Mouse (Mus musculus) T-cell, adult 2 months (primary cell): Measurements from ENCODE around the gene Prdm16.

Experiments
- DNase-seq: peaks from one replicate; pipeline ENCODE4 v3.0.0; 2022; ENCODE audit warnings: low spot score

Prdm16 gene

DNA sequence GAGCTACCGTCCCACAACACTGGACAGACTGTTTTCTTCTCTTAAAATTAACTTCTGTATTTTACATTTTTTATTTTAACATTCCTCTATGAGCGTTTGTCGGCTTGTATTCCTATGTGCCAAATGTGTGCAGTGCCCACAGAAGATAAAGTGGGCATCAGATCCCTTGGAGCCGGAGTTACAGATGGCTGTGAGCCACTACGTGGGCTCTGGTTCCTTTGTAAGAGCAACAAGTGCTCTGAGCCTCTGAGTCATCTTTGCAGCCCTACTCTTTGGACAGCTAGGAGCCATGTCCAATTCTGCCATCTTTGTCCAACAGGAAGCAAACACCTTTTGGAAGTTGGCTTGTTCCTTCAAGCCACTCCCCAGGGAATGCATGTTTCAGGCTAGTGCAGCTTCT is 78.6 kb downstream of the Prdm16 start:
- DNase-seq, result no peak

DNA sequence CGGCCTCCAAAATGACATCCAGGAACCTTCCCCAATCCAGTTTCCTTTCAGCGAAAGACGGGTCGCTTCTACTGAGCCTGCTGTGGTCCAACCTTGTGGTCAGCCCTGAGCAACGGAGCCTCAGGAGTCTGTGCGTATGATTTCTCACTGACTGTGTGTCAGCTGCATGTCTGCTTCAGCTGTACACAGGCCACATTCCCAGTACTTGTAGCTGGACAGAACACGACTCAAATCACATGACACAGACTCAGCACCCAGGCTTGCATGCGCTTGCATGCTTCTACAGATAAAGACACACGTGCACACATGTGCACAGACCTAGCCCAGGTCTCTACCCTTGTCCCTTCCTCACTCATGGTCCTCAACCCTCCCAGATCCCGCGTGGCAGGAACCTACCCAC is 79.5 kb downstream of the Prdm16 start:
- no peak for DNase-seq

DNA sequence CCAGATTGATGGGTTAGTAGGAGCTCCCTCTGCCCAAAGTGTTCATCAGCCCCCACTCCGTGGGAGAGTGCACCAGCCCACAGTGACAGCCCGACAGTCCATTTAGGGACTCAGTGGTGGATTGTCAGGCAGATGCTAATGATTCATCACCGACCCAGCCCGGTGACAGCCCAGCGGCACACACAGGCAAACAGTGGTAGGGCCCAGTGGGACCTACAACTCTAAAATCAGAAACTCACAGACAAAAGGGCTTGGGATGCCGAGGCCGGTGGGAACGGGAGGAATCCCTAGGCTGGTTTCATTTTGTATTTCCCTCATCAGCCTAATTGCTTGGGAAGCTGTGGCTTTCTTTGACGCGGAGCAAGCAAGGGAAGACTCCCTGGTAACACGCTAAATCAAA is 80.3 kb downstream of the Prdm16 start:
- no peak for DNase-seq

DNA sequence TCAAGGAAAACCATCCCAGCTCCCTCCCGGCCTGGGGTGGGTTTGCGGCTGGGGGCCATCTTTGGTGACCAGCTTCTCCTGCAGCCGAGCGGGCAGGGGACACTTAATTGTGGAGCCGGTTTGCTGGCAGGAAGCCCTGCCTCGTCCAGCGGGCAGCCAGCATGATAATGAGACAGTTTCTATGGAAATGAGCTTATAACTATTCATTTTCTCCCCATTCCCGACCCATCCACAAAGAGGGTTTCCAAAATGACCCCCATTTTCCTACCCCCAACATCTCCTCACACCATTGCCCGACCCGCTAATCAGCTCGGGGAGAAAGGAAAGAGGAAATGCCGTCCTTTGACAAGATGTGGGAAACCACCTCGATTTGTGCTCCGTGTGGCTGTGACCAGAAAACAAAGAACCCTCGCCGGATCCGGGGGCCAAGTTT is 86.7 kb downstream of the Prdm16 start:
- DNase-seq, result no peak

DNA sequence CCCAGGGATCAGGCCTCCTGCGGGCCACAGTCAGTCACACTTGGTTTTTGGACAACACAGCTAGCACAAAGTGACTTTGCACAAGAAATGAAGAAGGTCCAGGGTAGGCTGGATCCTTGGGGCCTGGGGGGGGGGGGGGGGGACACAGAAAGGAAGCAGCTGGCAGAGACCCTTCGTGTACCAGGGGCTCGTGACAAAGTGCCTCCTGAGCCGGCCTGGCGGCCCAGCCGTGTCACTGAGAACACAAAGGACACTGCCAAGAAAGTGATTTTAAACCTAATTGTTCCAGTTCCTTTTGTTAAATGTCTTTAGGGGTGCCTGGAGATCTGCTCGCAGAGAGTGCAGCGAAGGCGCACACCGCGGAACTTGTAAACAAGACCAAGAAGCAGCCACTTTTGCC is 87.2 kb downstream of the Prdm16 start:
- DNase-seq, result no peak

DNA sequence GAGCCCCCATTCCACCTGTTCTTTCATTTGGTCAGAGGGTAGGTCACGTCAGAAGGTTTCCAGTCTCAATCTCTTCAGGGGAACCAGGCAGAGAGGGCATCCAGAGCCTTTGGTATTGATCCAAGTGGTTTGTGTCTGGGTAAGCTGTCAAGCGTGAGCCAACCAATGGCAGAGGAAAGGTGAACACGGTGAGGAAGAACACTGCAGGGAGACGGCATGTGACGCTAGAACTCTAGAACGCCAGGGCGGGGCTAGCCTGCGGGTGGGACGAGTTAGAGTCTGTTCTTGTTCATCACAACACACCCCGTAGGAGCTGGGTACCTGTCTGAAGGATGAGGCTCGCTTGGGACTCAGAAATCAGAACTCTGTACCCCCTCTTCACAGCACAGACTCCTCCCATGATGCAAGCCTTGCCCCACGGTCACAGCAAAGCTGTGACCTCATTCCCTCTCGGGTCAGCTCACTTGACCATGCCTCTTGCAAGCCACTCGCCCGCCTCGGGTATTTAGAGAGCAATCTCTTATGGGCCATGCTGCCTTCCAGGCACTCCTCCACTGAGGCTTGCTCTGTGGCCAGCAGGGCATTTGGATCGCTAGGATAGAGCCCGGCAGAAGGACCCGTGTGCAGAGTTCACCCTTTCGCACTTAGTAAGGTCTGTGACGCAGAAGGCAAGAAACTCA is 89.4 kb downstream of the Prdm16 start:
- DNase-seq, result no peak

DNA sequence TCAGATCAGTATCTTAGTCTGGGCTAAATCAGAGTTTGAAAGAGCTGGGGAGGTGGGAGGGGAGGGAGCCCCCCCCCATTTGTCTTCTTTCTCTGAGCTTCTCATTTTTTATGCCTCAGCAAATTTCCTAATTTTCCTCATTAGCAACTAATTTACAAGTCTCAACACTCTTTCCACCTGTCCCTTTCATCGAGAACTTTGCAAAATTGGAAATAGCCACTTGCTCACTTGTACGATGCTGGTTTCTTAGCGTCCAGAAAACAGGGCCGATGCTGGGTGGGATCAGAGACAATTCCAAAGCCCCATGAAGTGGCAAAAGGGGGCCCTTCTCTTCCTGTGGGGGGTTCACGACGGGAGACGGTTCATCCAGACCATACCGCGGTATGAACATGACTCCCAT is 91.4 kb downstream of the Prdm16 start:
- no peak for DNase-seq

DNA sequence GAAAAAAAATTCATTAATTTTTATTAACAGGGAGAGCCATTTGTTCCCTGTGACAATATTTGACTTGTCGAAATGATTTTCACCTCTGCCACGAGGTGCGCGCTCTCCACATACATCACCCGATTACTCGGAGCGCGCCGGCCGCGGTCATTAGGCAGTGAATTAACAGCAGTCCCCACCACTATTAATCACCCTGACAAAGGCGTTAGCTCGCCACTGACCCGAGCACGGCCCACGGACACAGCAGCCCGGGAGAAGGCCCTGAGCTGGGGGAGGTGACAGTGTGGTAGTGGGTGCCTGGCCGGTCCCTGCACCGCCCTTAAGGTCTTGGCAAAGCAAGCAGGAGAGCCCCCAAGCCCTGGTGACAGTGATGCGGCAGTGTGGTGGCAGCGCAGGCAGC is 92.8 kb downstream of the Prdm16 start:
- DNase-seq, result no peak

DNA sequence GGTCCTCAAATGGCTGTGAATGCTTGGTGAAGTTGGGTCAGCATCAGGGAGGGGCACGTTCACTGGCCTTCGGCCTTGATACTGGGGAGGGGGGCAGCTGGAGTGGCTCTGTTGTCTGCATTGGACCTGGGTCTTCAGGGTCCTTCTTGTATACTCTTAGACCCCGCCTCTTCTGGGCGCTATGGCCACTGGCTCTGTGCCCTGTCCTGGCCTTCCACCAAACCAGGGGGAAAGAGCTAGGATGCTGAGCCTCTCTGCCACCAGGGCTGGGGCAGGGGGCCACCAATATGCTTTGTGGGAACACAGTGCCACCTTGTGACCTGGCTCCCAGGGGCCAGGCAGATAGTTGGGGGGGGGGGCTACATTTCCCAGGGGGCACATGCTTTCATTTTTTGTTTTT is 93.5 kb downstream of the Prdm16 start:
- DNase-seq, result no peak

DNA sequence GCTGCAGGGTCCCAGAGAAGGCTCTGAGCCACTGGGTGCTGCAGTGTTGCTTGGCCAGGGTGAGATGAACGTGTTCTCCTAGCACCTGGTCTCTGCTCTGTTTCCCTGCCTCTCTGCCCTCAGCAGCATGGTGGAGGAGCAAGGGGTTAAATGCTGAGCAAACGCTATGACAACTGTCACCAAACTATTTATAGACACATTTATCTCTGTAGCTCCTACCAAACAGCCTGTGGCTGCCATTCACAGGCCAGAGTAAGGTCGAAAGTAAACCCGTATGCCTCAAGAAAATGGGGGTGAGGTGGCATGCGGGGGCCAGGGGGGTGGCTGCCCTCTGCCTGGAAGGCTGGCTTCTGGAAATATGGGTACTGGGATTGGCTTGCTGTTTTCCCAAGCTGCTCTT is 94.1 kb downstream of the Prdm16 start:
- no peak for DNase-seq

DNA sequence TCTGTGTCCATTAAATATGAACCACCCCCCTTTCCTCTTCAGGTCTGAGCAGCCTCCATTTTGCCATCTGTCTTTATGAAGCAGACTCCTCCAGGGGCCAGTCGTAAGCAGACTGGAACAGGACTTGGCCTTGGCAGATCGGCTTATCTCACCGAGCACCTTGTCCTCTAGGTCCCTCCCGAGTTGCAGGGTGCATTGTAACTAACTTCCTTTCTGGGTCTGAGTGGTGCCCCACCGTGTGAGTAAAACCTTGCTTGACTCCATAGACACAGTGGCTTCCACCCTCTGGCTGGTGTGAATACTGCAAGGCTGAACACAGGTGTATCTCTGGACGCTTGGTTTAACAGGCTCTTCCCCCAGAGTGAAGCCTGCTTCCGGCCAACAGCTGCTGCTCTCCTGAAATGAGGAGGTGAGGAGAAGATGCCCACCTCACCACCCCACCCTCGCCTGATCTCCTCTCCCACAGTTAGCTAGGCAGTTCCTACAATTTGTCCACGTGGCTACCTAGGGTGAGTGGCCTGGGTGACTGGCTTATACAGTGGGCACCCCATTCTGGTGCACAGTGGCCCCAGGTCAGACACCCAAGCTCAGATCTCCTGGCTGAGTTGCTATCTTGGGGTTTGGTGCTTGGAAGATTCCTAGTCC is 94.9 kb downstream of the Prdm16 start:
- no peak for DNase-seq

DNA sequence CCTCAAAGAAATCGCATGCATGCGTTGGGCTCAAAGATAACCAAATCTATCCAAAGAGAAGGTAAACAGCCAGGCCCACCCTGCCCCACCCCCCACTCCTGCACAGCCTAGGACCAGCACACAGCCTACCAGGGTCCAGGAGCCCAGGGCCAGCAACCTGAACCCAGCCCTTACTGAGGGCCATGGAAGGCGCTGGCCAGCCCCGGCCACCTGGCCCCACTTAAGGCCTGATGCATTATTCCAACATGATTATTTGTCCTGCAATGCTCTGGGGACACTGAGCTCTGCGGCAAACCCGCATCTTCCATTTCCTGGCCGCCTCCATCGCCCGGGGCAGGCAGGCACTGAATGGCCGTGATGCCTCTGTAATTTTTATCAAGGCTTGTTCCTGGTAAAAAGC is 96.0 kb downstream of the Prdm16 start:
- DNase-seq, result no peak

DNA sequence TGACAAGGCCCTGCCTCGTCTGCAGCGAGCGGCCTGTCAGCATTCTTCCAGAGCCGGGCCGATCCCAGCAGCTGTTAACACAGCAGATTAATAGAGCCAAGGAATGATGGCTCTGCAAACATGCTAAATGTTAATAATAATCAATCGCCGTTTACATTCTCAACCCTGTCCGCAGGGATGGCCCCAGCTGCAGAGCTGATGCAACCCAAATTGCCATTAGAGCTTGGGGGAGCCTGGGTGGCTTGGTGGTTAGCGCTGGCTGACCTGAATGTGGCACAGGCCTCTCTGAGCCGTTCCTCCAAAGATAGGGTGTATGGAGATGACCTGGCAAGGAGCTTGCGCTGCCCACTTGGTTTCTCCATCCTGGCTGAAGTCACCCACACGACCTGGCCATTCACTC is 97.0 kb downstream of the Prdm16 start:
- DNase-seq, result no peak

DNA sequence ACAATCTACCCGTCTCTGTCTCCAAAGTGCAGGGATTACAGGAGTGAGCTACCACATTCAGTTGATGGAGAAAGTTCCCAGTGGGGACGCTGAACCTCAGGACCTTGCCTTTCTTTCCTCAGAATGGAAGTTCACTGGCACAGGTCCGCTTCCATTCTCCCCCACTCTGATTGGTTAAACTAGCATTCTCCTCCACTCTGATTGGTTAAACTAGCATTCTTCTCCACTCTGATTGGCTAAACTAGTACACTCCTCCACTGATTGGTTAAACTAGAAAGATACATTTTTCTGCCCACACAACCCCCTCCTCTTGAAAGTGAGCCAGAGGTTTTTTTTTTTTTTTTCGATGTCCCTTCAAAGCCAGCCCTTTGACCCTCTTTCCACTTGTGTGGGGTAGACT is 97.9 kb downstream of the Prdm16 start:
- no peak for DNase-seq

DNA sequence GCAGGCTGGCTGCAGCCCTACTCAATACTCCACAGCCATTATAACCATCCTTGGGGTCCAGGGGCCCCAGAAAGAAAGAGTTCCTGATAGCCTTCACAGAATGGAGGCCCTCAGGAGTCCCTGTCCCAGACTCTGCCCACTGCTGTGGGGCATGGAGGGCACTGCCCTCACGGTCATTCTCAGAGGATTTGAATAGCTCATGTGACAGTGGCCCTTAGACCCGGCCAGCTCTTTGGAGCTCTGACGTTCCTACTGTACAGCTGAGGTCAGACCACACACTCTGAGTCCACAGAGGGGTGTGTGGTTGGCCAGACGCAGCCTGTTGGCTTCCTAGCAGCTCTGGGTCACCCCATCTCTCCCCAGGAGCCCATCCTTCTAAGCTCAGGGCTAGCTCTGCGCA is 100.6 kb downstream of the Prdm16 start:
- no peak for DNase-seq

DNA sequence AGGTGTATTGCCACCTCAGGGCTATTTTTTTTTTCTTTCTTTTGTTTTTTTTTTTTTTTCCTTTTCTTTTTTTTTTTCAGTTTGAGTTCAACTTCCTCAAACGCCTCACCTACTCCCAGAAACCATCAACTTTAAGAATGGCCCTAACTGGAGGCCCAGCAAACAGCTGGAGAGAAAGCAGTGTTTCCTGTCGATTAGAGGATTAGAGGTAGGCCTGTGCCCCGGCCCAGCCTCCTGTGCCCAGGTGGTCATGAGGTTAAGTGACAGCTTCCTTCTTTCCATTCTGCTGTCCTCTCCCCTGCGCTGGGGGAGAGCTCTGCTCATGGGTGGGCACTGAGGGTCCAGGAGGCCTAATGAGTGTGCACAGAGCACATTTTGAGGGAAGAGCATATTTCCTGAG is 105.3 kb downstream of the Prdm16 start:
- no peak for DNase-seq

DNA sequence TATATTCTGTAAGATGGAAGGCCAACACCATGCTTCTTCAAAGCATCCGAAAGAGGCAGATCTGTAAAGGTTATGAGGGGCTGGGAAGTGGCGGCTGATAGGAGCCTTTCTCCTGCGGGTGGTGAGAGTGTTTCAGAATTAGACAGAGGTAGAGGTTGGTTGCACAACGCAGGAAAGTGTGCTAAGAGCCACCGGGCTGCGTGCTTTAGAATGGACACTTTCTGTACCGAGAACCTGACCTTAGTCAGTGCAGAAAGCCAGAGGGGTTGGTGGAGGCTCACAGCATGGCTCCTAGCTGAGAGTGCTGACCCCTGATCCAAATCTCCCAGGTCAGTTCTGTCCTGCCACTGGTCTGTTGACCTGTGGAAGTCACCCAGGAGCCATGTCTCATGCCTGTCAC is 106.3 kb downstream of the Prdm16 start:
- no peak for DNase-seq

DNA sequence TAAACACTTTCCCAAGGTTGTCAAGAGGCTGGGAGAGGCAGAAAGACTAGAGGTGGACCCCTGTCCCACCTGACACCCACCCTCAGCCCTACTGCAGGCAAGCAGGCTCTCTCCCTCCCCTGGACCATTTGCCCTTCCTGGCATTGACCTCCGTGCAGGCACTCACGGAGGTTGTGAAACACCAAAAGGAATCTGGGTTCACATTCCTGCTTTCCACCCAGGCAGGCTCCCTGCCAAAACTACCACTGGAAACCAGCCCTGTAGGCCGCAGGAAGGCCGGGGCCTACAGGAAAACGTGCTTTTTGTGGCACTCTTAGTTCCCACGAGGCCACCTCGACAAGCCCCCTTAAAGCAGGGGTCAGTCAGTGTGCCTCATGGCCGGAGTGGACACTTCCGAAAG is 109.2 kb downstream of the Prdm16 start:
- DNase-seq, result no peak

DNA sequence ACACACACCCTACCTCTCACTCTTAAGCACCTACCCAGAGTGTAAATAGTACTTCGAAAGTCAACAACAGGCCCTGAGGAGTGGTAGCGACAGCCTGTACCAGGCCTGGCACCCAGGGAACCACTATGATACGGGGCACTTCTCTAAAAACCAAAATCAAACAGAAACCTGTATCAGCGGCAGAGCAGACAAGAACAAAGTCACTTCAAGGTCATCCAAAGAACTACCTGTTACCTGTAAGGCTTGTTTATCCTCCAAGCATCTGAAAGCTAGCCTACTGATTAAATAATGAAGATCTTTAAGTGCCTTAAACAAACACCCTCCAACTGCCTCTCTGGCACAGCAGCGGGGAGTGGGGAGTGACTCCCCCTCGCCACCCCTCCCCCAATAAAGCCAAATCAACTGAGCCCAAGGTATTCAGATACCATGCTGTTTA is 110.3 kb downstream of the Prdm16 start:
- DNase-seq, result no peak

DNA sequence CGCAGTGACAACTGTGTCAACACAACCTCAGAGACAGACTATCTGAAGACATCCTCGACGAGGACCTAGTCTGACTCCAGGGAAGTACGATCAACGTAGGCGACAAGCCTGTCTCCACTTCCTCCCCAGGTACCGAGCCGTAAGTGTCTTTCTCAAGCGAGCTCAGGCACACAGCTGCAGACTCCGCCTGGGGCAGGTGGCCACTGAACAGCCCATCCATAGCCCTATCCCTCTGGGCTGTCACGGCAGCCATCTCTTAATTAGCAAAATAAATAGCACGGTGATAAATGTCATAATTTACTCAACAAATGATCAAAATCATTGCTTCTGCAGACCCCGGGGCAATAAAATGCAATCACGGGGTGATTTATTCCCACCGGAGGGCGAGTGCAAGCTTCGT is 112.8 kb downstream of the Prdm16 start:
- no peak for DNase-seq

DNA sequence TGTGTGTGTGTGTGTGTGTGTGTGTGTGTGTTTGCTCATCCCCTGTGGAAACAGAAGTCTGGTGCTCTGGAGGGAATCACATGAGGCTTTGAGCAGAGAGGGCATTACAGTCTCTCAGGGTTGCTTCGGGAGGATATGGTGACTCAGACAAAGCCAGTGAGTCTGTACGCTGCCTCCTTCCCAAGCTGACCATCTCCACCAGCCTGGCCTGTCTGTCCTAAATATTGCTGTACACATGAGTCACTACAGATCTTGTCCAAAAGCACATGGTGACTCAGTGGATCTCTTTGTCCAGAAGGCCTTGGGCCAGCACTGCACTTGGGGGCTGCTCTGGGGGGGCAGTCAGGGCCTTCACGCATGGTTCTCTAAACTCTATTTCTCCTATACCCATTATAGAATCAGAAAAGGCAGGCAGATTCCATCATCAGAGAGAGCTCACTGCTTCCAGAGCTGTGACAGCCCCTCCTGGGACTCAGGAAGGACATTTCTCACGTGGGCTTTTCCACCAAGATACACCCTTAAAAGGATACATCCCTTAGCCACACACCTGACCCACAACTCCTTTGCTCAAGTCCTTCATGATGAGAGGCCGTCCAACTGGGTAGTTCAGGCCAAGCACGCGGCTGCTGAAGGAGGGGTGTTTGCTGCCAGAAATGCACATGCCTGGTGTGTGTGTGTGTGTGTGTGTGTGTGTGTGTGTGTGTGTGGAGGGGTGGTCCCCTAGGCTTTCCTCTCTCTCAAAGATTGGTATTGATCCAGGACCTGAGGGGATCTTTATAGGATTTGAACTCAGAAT is 114.6 kb downstream of the Prdm16 start:
- no peak for DNase-seq

DNA sequence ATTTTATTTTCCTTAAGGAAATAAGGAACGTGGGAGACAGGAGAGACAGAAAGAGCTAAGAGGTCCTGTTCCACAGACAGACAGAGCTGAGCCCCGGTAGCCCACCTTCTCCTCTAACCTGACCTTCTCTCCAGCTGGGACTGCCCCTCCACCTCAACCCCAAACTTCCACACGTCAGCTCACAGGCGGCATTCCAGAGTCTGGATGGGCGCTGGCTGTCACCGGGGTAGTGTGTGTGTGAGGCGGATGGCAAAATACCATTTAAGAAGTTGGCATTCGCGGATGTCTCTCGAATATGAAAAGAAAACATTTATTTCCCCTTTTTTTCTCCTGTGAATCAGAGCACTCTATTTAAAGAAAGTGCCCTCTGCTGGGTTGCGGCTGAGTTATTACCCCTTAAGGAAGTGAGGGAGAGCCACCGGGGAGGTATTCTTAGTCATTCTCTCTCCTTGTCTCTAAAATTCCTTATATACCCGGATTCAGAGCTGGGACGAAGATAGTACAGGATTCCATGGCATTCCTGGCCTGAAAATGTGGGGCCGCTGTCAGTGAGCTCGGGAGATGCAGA is 117.1 kb downstream of the Prdm16 start:
- no peak for DNase-seq

DNA sequence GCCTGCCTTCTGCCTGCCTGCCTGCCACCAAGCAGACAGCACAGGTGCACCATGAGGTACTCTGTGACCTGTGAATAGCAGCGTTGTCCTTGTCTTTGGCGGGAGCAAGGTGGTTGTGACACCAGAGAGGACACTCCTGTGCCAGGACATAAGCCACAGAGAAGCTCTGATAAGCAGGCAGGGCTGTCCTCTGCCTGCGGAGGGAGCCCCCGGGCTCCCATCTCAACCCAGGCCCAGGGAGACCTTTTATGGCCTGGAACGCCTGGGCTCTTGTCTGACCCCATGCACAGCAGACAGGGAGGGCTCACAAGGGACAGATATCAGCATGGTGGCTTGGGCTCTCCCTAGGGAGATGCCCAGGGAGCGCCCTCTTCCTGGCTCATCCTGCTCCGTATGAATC is 118.7 kb downstream of the Prdm16 start:
- no peak for DNase-seq
